Mouse (Mus musculus): ENCODE data around the gene Rexo5.
A peak's percentile ranks its signal among the peaks of the same experiment; 100 is the strongest.

The Rexo5 gene

GRCm38 (mm10) chr7:119892198-119892597 is 98.4 kb downstream of the Rexo5 start:
- DNase-seq (ENCODE audit: low read depth, low spot score): no peak

- DNase-seq (ENCODE audit: low read depth, low spot score): no peak
Observed at GRCm38 (mm10) chr7:119892742-119893141, 98.9 kb downstream of the Rexo5 start.

GRCm38 (mm10) chr7:119894818-119895544 is 101.2 kb downstream of the Rexo5 start:
- peak; percentile 11 for DNase-seq (ENCODE audit: low read depth, low spot score)

GRCm38 (mm10) chr7:119895639-119896512 is 102.1 kb downstream of the Rexo5 start, which contains the start of the genes Lyrm1 and Dcun1d3:
Gene Lyrm1, plus strand, starts transcription at chr7:119895861.
Gene Dcun1d3, minus strand, starts transcription at chr7:119896298.
- peak; percentile 98 for DNase-seq (ENCODE audit: low read depth, low spot score)

- peak; percentile 74 for DNase-seq (ENCODE audit: low read depth, low spot score)
Observed at GRCm38 (mm10) chr7:119897521-119898109, 103.8 kb downstream of the Rexo5 start.

- DNase-seq (ENCODE audit: low read depth, low spot score): peak; percentile 79
Observed at GRCm38 (mm10) chr7:119898247-119898856, 104.5 kb downstream of the Rexo5 start.
